Mouse (Mus musculus) urinary bladder, postnatal 36 days (tissue): ENCODE measurements at regions not wholly inside any gene's neighbourhood (a gene's known extent, or its start where the extent isn't known, plus 50 kb on each side); places are given as distances from the start of the nearest gene placed in this dataset.

ENCODE experiments used
- DNase-seq, 2 experiments: peaks; one replicate each; pipeline ENCODE4 v3.0.0; 2022; ENCODE audit warnings: low spot score in 2 of 2, mixed read lengths in 1 of 2

DNA sequence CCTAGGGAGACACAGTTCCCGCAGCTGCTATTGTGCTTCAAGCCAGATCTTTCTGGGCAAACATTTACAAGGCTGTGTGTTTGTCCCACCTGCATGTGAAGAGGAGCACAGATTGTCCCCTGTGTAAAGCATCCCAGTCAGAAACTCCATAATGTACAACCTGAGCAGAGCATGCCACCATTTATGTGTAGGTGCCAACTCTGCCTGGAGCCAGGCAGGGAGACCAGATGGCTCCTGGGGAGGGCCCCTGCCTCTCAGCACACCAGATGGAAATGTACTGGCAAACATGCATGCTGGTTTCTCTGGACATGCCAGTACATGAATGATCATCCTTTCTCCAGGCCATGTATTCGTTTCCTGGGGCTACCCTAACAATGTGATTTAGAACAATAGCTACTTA, 98.6 kb upstream of the Foxp3 start:
- no peak for DNase-seq

GRCm38 (mm10) chrX:7473814-7474213, 98.2 kb upstream of the Usp27x start:
- peak in 1 of 2 experiments; percentile 13 for DNase-seq

- no peak for DNase-seq
Measured at GRCm38 (mm10) chrX:7469801-7470200, 94.2 kb upstream of the Usp27x start.

DNA sequence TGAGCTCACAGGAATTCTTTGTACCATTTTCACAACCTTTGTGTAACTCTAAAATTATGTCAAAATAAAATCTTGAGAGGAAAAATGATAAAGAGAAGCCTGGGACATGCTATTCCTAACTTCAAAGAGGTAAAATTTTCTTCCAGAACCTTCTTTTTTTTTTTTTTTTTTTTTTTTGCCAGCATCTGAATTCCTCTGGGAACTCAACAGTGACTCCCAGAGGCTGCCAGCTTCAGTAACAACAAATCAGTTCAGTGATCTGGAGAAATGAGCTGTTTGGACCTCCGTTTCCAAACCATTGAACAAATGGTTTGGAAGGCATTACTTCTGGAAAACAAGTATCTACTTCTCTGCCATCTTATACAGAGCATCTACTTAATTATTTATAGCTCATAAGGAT, 92.4 kb upstream of the Usp27x start:
- no peak for DNase-seq

DNA sequence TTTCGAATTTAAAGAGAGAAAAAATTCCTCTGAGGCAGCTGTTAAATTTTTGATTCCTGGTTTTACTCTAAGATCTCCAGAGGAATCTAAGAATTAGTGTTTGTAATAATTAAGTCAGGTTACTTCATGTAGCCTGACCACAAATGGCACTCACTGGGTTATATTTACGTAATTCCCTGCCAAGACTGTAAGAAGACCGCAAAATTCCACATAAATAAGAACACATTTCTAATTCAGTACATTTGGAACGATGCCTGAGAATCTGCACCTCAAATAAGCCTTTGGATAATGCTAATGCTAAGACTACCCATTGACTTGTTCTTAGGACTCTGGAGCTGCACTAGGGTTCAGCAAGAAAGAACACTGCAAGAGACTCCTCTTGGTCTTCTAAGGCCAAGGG, 81.2 kb upstream of the Usp27x start:
- no peak for DNase-seq

DNA sequence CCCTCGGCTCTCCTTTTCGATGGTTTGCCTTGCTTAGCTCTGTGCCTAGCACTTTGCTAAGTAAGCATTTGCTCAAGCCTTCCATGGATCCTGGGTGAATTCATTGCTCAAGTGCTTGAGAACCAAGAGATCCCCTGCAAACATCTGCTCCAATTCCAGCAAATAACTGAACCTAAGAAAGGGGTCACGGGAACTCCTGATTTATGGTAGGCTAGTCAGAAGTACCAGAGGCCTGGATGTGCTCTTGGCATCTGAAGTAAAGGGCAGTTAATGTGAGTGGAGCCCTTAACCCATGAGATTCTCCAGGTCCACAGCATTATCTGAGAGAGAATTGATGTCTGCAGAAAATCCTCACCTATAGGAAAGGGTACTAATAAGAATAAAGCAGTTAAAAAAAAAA, 69.4 kb upstream of the Usp27x start:
- no peak for DNase-seq

DNA sequence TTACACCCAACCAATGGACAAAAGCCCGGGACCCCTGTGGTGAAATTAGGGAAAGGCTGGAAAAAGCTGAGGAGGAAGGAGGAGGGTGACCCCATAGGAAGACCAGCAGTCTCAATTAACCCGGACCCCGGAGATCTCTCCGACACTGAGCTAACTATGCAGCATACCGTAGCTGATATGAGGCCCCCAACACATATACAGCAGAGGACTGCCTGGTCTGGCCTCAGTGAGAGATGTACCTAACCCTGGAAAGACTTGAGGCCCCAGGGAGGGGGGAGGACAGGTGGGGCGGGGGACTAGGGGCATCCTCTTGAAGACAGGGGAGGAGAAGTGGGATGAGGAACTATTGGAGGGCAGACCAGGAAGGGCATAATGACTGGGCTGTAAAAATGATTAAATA, 69.0 kb upstream of the Usp27x start:
- DNase-seq, result no peak

GRCm38 (mm10) chrX:7443996-7444421, 68.4 kb upstream of the Usp27x start:
- no peak for DNase-seq

DNA sequence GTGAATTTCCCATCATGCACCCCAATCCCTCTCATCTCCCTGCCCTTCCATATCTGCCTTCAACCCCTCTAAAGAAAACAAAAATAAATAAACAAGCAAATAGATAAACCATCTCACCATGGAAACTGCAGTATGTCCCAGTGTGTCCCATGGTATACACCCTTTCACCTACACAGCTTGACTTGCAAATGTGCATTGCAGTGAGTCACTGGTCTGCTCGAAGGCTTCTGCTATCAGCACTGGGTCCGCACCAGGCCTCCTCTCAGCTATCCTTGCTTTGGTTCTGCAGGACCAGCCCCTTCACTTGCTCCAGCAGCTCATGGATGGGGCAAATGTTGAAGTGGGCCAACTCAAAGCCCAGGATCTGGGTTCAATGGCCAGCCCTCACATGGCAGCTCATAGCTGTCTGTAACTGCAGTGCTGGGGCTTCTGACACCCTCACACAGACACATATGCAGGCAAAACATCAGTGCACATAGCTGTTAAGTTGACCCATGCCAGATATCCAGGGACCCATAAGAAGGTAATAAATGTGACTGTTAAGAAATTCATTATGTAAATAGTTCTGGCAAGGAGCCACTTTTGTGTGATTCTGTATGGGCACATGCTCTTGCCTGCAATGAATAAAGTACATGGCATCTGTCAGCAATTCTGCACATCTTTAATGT, 59.9 kb upstream of the Usp27x start:
- DNase-seq, result no peak

GRCm38 (mm10) chrX:7434268-7434667, 58.6 kb upstream of the Usp27x start:
- DNase-seq, result no peak

DNA sequence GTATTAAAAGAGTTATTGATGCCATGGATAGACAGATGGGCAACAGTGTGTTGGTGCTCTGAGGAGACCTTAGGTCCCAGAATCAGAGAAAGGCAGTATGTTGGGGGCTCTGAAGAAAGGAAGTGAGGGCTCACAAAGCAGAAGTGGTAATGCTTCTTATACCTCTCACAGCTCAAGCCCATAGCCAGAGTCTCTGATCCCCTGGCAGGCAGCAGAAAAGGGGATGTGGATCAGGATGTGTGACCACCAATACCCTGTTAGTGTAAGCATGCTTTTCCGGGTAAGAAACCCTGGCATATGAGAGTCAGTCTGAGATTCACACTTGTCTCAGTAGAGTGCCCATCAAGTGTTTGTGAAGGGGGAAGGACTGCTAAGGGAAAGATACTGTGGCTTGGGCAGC, 54.8 kb upstream of the Usp27x start:
- DNase-seq, result no peak

GRCm38 (mm10) chrX:7429524-7429865, 53.9 kb upstream of the Usp27x start:
- DNase-seq, result no peak

GRCm38 (mm10) chrX:7428621-7429523, 53.2 kb upstream of the Usp27x start:
- DNase-seq, result peak in 1 of 2 experiments; percentile 29
